Mouse (Mus musculus): ENCODE data around the gene Marc1.
A peak's percentile ranks its signal among the peaks of the same experiment; 100 is the strongest.

DNA sequence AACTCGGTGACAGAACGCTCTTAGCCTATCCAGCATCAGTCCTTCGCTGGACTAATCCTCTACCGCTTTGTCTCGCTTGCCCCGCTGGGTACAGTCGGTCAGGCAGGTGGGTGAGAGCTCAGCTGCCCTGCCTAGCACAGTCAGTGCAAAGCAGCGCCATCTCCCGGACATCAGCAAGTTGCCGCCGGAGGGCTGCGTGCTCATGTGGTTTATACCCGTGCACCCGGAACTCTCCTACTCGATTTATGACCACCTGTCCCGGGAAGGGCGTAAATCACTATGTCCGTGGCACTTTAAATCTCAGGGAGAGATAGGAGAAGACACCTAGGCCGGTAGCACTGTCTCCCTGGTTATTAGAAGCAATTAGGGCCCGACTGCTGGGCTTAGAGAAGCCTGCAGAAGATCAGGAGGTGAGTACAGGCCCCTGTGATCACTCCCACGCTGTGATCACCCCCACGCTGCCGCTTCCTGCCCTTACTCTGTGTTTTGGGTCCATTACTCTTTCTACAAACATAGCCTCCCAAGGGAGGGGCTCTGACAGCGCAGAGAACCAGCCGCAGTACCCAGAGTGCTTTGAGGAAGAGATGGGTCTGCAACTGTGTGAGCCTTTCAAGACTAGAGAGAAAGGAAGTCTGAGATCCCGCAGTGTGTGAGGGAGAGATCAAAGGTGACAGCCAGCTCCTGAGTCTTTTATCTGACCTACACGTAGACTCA lies 17.8 kb downstream of the Marc1 start:
- TF ChIP-seq CTCF (IDR thresholded peaks at IDR 0.05; ENCODE audit: control insufficient read depth, insufficient read depth, insufficient replicate concordance, low read depth, low read length), result peak; percentile 53; the same call in 1 of the 2 replicates
- TF ChIP-seq POLR2A (IDR thresholded peaks at IDR 0.05; ENCODE audit: control insufficient read depth, low read depth, low read length), result no peak

Measured in testis, adult 2 months (tissue).